Comparison of ENCODE assay signal across 8 mouse cellular contexts in genomic region chr8:106647387-106647786, GRCm38 (mm10). TPM values are rescaled to one million over a fixed set of nuclear protein-coding genes. Genes with fewer than 3 reads are reported as not detected.
DNase-seq lines count a peak whose midpoint lies in the region; ATAC-seq and TF ChIP-seq lines count a peak whose summit lies in the region.

No protein-coding gene starts in this region.

- no peak for TF ChIP-seq POLR2A in cerebellum, adult 2 months (IDR thresholded peaks at IDR 0.05; ENCODE audit: borderline replicate concordance, insufficient read depth, low read length)
- no peak for TF ChIP-seq POLR2A in liver, adult 2 months (IDR thresholded peaks at IDR 0.05; ENCODE audit: extremely low read depth, insufficient read depth, low read length)

- H3K4me1 ChIP-seq in midbrain, embryonic 11.5 days (ENCODE audit: control insufficient read depth, insufficient read depth, low read length): no peaks in the 10 kb centered on the region
- H3K4me1 ChIP-seq in midbrain, embryonic 15.5 days: no peaks in the 10 kb centered on the region
- no peaks in the 10 kb centered on the region for H3K4me1 ChIP-seq in cerebellum, adult 2 months (ENCODE audit: control insufficient read depth, insufficient read depth, low read length)
- no peaks in the 10 kb centered on the region for H3K4me1 ChIP-seq in kidney, embryonic 14.5 days (ENCODE audit: control insufficient read depth, insufficient read depth, low read length)
- H3K4me1 ChIP-seq in liver, adult 2 months (ENCODE audit: control insufficient read depth, insufficient read depth, low read length): no peaks in the 10 kb centered on the region

- no peak overlapping the region for H3K9ac ChIP-seq in midbrain, embryonic 11.5 days (ENCODE audit: low read length)
- no peak overlapping the region for H3K9ac ChIP-seq in midbrain, embryonic 15.5 days
- H3K9ac ChIP-seq in kidney, embryonic 14.5 days (ENCODE audit: low read depth, low read length): no peak overlapping the region
- H3K9ac ChIP-seq in liver, adult 2 months (ENCODE audit: low read depth, low read length): no peak overlapping the region

- no peaks in the 10 kb centered on the region for H3K79me2 ChIP-seq in liver, adult 2 months (ENCODE audit: control insufficient read depth, insufficient read depth, low read length)

- no peaks in the 10 kb centered on the region for H3K9me3 ChIP-seq in midbrain, embryonic 11.5 days (ENCODE audit: control insufficient read depth, low read length)
- H3K9me3 ChIP-seq in midbrain, embryonic 15.5 days: no peaks in the 10 kb centered on the region
- no peaks in the 10 kb centered on the region for H3K9me3 ChIP-seq in kidney, embryonic 14.5 days (ENCODE audit: control insufficient read depth, low read length)

- H3K36me3 ChIP-seq in midbrain, embryonic 11.5 days (ENCODE audit: control insufficient read depth, insufficient read depth, low read length): no peaks in the 10 kb centered on the region
- no peaks in the 10 kb centered on the region for H3K36me3 ChIP-seq in midbrain, embryonic 15.5 days (replicated peaks)
- H3K36me3 ChIP-seq in kidney, embryonic 14.5 days (ENCODE audit: control insufficient read depth, insufficient read depth, low read length): no peaks in the 10 kb centered on the region
- 0 out of 2 replicates have a peak, but pooled peaks cover 4% of the 10 kb centered on the region for H3K36me3 ChIP-seq in liver, adult 2 months (ENCODE audit: control insufficient read depth, insufficient read depth, low read length)

- ATAC-seq in midbrain, embryonic 11.5 days (ENCODE audit: low FRiP score): no peak
- no peak; the same call in 1 of the 2 replicates for ATAC-seq in midbrain, embryonic 15.5 days (replicated peaks)
- 0 out of 2 replicates have a peak, but pooled peaks have one; percentile 24 for ATAC-seq in kidney, embryonic 14.5 days (ENCODE audit: low FRiP score, low TSS enrichment)

- no peak overlapping the region for H3K4me3 ChIP-seq in midbrain, embryonic 11.5 days (ENCODE audit: low read depth, low read length)
- no peak overlapping the region for H3K4me3 ChIP-seq in midbrain, embryonic 15.5 days
- H3K4me3 ChIP-seq in cerebellum, adult 2 months (replicated peaks; ENCODE audit: insufficient read depth, low read depth, low read length): no peak overlapping the region
- no peak overlapping the region for H3K4me3 ChIP-seq in kidney, embryonic 14.5 days (ENCODE audit: low read length)
- H3K4me3 ChIP-seq in liver, adult 2 months (ENCODE audit: insufficient read depth, low read depth, low read length): no peak overlapping the region

- H3K27ac ChIP-seq in midbrain, embryonic 11.5 days (ENCODE audit: low read depth, low read length): no peak overlapping the region
- no peak overlapping the region for H3K27ac ChIP-seq in midbrain, embryonic 15.5 days
- no peak overlapping the region for H3K27ac ChIP-seq in cerebellum, adult 2 months (ENCODE audit: insufficient read depth, low read length)
- 0 out of 2 replicates have a peak overlapping the region, but pooled peaks have one; percentile 37 for H3K27ac ChIP-seq in kidney, embryonic 14.5 days (ENCODE audit: low read depth, low read length)
- no peak overlapping the region for H3K27ac ChIP-seq in liver, adult 2 months (replicated peaks; ENCODE audit: insufficient read depth, low read depth, low read length)

- DNase-seq in midbrain, embryonic 11.5 days (ENCODE audit: low spot score, missing footprints): peak; percentile 97
- peak; percentile 56 to 71 for DNase-seq in cerebellum, adult 2 months
- DNase-seq in frontal cortex, postnatal 36 days (ENCODE audit: low spot score in 2 of 2): peak; percentile 76 to 84
- peak; percentile 46 for DNase-seq in liver, adult 2 months (ENCODE audit: extremely low read depth, low read depth, low spot score)
- DNase-seq in retina, adult 2 months (ENCODE audit: low read depth, low spot score): peak; percentile 40
- DNase-seq in thymus, postnatal 14 days: peak; percentile 75

- no peaks in the 10 kb centered on the region for H3K27me3 ChIP-seq in midbrain, embryonic 11.5 days (ENCODE audit: control insufficient read depth, insufficient read depth, low read length)
- H3K27me3 ChIP-seq in midbrain, embryonic 15.5 days (replicated peaks): no peaks in the 10 kb centered on the region
- no peaks in the 10 kb centered on the region for H3K27me3 ChIP-seq in cerebellum, adult 2 months (ENCODE audit: control insufficient read depth, insufficient read depth, low read length)
- no peaks in the 10 kb centered on the region for H3K27me3 ChIP-seq in kidney, embryonic 14.5 days (ENCODE audit: control insufficient read depth, insufficient read depth, low read length)
- H3K27me3 ChIP-seq in liver, adult 2 months (ENCODE audit: control insufficient read depth, insufficient read depth, low read length): no peaks in the 10 kb centered on the region

- peak; percentile 72 for TF ChIP-seq CTCF in cerebellum, adult 2 months (IDR thresholded peaks at IDR 0.05; ENCODE audit: borderline replicate concordance, insufficient read depth, low read depth, low read length)
- peak; percentile 53 for TF ChIP-seq CTCF in liver, adult 2 months (IDR thresholded peaks at IDR 0.05; ENCODE audit: low read depth, low read length)

- H3K4me2 ChIP-seq in midbrain, embryonic 11.5 days: no peak overlapping the region
- no peak overlapping the region for H3K4me2 ChIP-seq in midbrain, embryonic 15.5 days
- no peak overlapping the region for H3K4me2 ChIP-seq in kidney, embryonic 14.5 days (replicated peaks; ENCODE audit: low read depth, low read length)

- WGBS in midbrain, embryonic 11.5 days: 48% methylated on average over 2 of the region's 2 CpGs
- 28% methylated on average over 2 of the region's 2 CpGs for WGBS in midbrain, embryonic 15.5 days
- 33% methylated on average over 2 of the region's 2 CpGs for WGBS in cerebellum, adult 2 months
- WGBS in kidney, embryonic 14.5 days: 36% methylated on average over 2 of the region's 2 CpGs
- WGBS in liver, adult 2 months: 39% methylated on average over 2 of the region's 2 CpGs

RNA-seq across cellular contexts. Expression of gene Tango6, which starts 35.5 kb away (rescaled TPM):
- polyA plus RNA-seq in midbrain, embryonic 11.5 days (2014; fragmentation: Nextera tagmentation; extraction: Ambion mirVana): 6.8 and 7.0 TPM in 2 replicates
- 6.4 and 6.8 TPM in 2 replicates for polyA plus RNA-seq in midbrain, embryonic 15.5 days (2015; fragmentation: Nextera tagmentation; extraction: Ambion mirVana)
- polyA plus RNA-seq in cerebellum, adult 2 months (2012; rRNA removed): 5.3 and 5.5 TPM in 2 replicates
- polyA plus RNA-seq in kidney, embryonic 14.5 days (2014; fragmentation: Nextera tagmentation; extraction: Ambion mirVana): 8.5 and 14.5 TPM in 2 replicates
- total RNA-seq in liver, adult 2 months (2014; rRNA removed): 2.1 and 3.2 TPM in 2 replicates
- 3.4 and 4.0 TPM in 2 replicates for polyA plus RNA-seq in liver, adult 2 months (2012; rRNA removed)

RNA-seq across cellular contexts. Expression of gene Cdh1, which starts 44.2 kb away (rescaled TPM):
- 5.7 and 6.4 TPM in 2 replicates for polyA plus RNA-seq in midbrain, embryonic 11.5 days (2014; fragmentation: Nextera tagmentation; extraction: Ambion mirVana)
- polyA plus RNA-seq in midbrain, embryonic 15.5 days (2015; fragmentation: Nextera tagmentation; extraction: Ambion mirVana): 6.9 and 8.5 TPM in 2 replicates
- polyA plus RNA-seq in cerebellum, adult 2 months (2012; rRNA removed): 3.1 and 4.1 TPM in 2 replicates
- 31.5 and 88.4 TPM in 2 replicates for polyA plus RNA-seq in kidney, embryonic 14.5 days (2014; fragmentation: Nextera tagmentation; extraction: Ambion mirVana)
- 17.5 and 29.9 TPM in 2 replicates for total RNA-seq in liver, adult 2 months (2014; rRNA removed)
- polyA plus RNA-seq in liver, adult 2 months (2012; rRNA removed): 8.8 and 19.8 TPM in 2 replicates

Comparison
In these comparisons a context has a peak if more than half of its experiments do, and no peak if none do; other contexts are left out.
1. DNase-seq: peak in every context shown above with its lines; median percentile 97 in midbrain, embryonic 11.5 days; 80 in frontal cortex, postnatal 36 days; 75 in thymus, postnatal 14 days; 64 in cerebellum, adult 2 months; 46 in liver, adult 2 months; 40 in retina, adult 2 months.